Mouse (Mus musculus): Measurements from ENCODE around the gene Pyurf. TPM values are rescaled to one million over a fixed set of nuclear protein-coding genes. Genes with fewer than 3 reads are reported as not detected.

Gene Pyurf
- polyA plus RNA-seq, 1 experiment from 2014 or later, result 18.9 TPM

GRCm38 (mm10) chr6:57693116-57693515 is 1.2 kb upstream of the Pyurf start:
- 86% methylated on average over 3 of the region's 3 CpGs for WGBS

GRCm38 (mm10) chr6:57684156-57684555 is 7.7 kb downstream of the Pyurf start:
- Histone ChIP-seq H3K36me3 (ENCODE audit: control insufficient read depth, insufficient read depth, low read length) (peaks cover 2% of the 10 kb centered on the region; the same call in 1 of the 2 replicates), H3K9ac (ENCODE audit: low read length) (no peak overlapping the region), H3K4me3 (ENCODE audit: low read depth, low read length) (no peak overlapping the region), H3K4me1 (ENCODE audit: control insufficient read depth, insufficient read depth, low read length) (no peaks in the 10 kb centered on the region), H3K9me3 (ENCODE audit: control insufficient read depth, low read length) (no peaks in the 10 kb centered on the region), H3K27me3 (ENCODE audit: control insufficient read depth, insufficient read depth, low read length) (no peaks in the 10 kb centered on the region), H3K4me2 (ENCODE audit: low read depth, severe bottlenecking) (no peak overlapping the region), H3K27ac (replicated peaks; ENCODE audit: low read depth, low read length) (no peak overlapping the region)
- no peak for DNase-seq (ENCODE audit: low spot score)
- WGBS, result 92% methylated on average over 1 of the region's 1 CpGs
- ATAC-seq (ENCODE audit: insufficient number of reproducible peaks, low FRiP score, low TSS enrichment, low read depth), result no peak

More at GRCm38 (mm10) chr6:57693116-57693515, 1.2 kb upstream of the Pyurf start:
- Histone ChIP-seq H3K4me1 (ENCODE audit: control insufficient read depth, insufficient read depth, low read length) (no peaks in the 10 kb centered on the region), H3K27ac (replicated peaks; ENCODE audit: low read depth, low read length) (no peak overlapping the region), H3K27me3 (ENCODE audit: control insufficient read depth, insufficient read depth, low read length) (no peaks in the 10 kb centered on the region), H3K4me2 (ENCODE audit: low read depth, severe bottlenecking) (no peak overlapping the region), H3K9me3 (ENCODE audit: control insufficient read depth, low read length) (no peaks in the 10 kb centered on the region; the same call in 1 of the 2 replicates), H3K36me3 (ENCODE audit: control insufficient read depth, insufficient read depth, low read length) (no peaks in the 10 kb centered on the region; the same call in 1 of the 2 replicates), H3K4me3 (ENCODE audit: low read depth, low read length) (no peak overlapping the region), H3K9ac (ENCODE audit: low read length) (no peak overlapping the region)
- ATAC-seq (ENCODE audit: insufficient number of reproducible peaks, low FRiP score, low TSS enrichment, low read depth), result no peak
- no peak for DNase-seq (ENCODE audit: low spot score)

- no peak for ATAC-seq (ENCODE audit: insufficient number of reproducible peaks, low FRiP score, low TSS enrichment, low read depth)
- no peaks in the 10 kb centered on the region for H3K9me3 ChIP-seq (ENCODE audit: control insufficient read depth, low read length)
- H3K27ac ChIP-seq (replicated peaks; ENCODE audit: low read depth, low read length), result no peak overlapping the region
- H3K27me3 ChIP-seq (ENCODE audit: control insufficient read depth, insufficient read depth, low read length), result no peaks in the 10 kb centered on the region
- no peak for DNase-seq (ENCODE audit: low spot score)
- H3K4me2 ChIP-seq (ENCODE audit: low read depth, severe bottlenecking), result no peak overlapping the region
- no peak overlapping the region for H3K4me3 ChIP-seq (ENCODE audit: low read depth, low read length)
- no peaks in the 10 kb centered on the region for H3K4me1 ChIP-seq (ENCODE audit: control insufficient read depth, insufficient read depth, low read length)
- H3K9ac ChIP-seq (ENCODE audit: low read length), result no peak overlapping the region
- WGBS, result 79% methylated on average over 4 of the region's 4 CpGs
- H3K36me3 ChIP-seq (ENCODE audit: control insufficient read depth, insufficient read depth, low read length), result no peaks in the 10 kb centered on the region
Measured at GRCm38 (mm10) chr6:57661295-57661694, 30.6 kb downstream of the Pyurf start.

- Histone ChIP-seq H3K4me1 (ENCODE audit: control insufficient read depth, insufficient read depth, low read length) (no peaks in the 10 kb centered on the region), H3K4me3 (ENCODE audit: low read depth, low read length) (no peak overlapping the region), H3K27ac (replicated peaks; ENCODE audit: low read depth, low read length) (no peak overlapping the region), H3K9ac (ENCODE audit: low read length) (no peak overlapping the region), H3K27me3 (ENCODE audit: control insufficient read depth, insufficient read depth, low read length) (no peaks in the 10 kb centered on the region), H3K9me3 (ENCODE audit: control insufficient read depth, low read length) (no peaks in the 10 kb centered on the region), H3K4me2 (ENCODE audit: low read depth, severe bottlenecking) (no peak overlapping the region), H3K36me3 (ENCODE audit: control insufficient read depth, insufficient read depth, low read length) (no peaks in the 10 kb centered on the region)
- WGBS, result 66% methylated on average over 1 of the region's 1 CpGs
- DNase-seq (ENCODE audit: low spot score) (no peak), ATAC-seq (ENCODE audit: insufficient number of reproducible peaks, low FRiP score, low TSS enrichment, low read depth) (no peak)
Measured at GRCm38 (mm10) chr6:57647256-57647655, 44.6 kb downstream of the Pyurf start.

GRCm38 (mm10) chr6:57641789-57642188 is 50.1 kb downstream of the Pyurf start:
- DNase-seq (ENCODE audit: low spot score) (peak; percentile 23), ATAC-seq (ENCODE audit: insufficient number of reproducible peaks, low FRiP score, low TSS enrichment, low read depth) (0 out of 2 replicates have a peak, but pooled peaks have one; percentile 68)
- Histone ChIP-seq H3K4me3 (ENCODE audit: low read depth, low read length) (no peak overlapping the region), H3K4me1 (ENCODE audit: control insufficient read depth, insufficient read depth, low read length) (no peaks in the 10 kb centered on the region), H3K9ac (ENCODE audit: low read length) (no peak overlapping the region), H3K9me3 (ENCODE audit: control insufficient read depth, low read length) (no peaks in the 10 kb centered on the region), H3K4me2 (ENCODE audit: low read depth, severe bottlenecking) (no peak overlapping the region), H3K36me3 (ENCODE audit: control insufficient read depth, insufficient read depth, low read length) (no peaks in the 10 kb centered on the region), H3K27me3 (ENCODE audit: control insufficient read depth, insufficient read depth, low read length) (no peaks in the 10 kb centered on the region), H3K27ac (replicated peaks; ENCODE audit: low read depth, low read length) (no peak overlapping the region)
- 64% methylated on average over 4 of the region's 4 CpGs for WGBS

- no peaks in the 10 kb centered on the region for H3K4me1 ChIP-seq (ENCODE audit: control insufficient read depth, insufficient read depth, low read length)
- no peak overlapping the region for H3K4me2 ChIP-seq (ENCODE audit: low read depth, severe bottlenecking)
- WGBS, result 62% methylated on average over 1 of the region's 1 CpGs
- H3K4me3 ChIP-seq (ENCODE audit: low read depth, low read length), result no peak overlapping the region
- H3K27ac ChIP-seq (replicated peaks; ENCODE audit: low read depth, low read length), result no peak overlapping the region
- DNase-seq (ENCODE audit: low spot score) (no peak), ATAC-seq (ENCODE audit: insufficient number of reproducible peaks, low FRiP score, low TSS enrichment, low read depth) (no peak)
- no peaks in the 10 kb centered on the region for H3K27me3 ChIP-seq (ENCODE audit: control insufficient read depth, insufficient read depth, low read length)
- H3K9ac ChIP-seq (ENCODE audit: low read length), result no peak overlapping the region
- no peaks in the 10 kb centered on the region for H3K36me3 ChIP-seq (ENCODE audit: control insufficient read depth, insufficient read depth, low read length)
- no peaks in the 10 kb centered on the region for H3K9me3 ChIP-seq (ENCODE audit: control insufficient read depth, low read length)
Measured at GRCm38 (mm10) chr6:57639531-57639930, 52.3 kb downstream of the Pyurf start.

Other genes with a start within 250 kb of the Pyurf start
- gene Ppm1k, start 156.6 kb downstream of the Pyurf start, polyA plus RNA-seq (2014; fragmentation: Nextera tagmentation; extraction: Ambion mirVana), result 5.0 and 5.8 TPM in 2 replicates
- 1.6 and 2.1 TPM in 2 replicates for gene Herc6, start 111.1 kb downstream of the Pyurf start, polyA plus RNA-seq (2014; fragmentation: Nextera tagmentation; extraction: Ambion mirVana)
- gene Lancl2, start 10.5 kb upstream of the Pyurf start, polyA plus RNA-seq (2014; fragmentation: Nextera tagmentation; extraction: Ambion mirVana), result 42.7 and 44.6 TPM in 2 replicates
- gene Vopp1, start 133.1 kb upstream of the Pyurf start, polyA plus RNA-seq (2014; fragmentation: Nextera tagmentation; extraction: Ambion mirVana), result 37.1 and 50.5 TPM in 2 replicates
- not detected in 2 replicates for gene Vmn1r21, start 158.3 kb upstream of the Pyurf start, polyA plus RNA-seq (2014; fragmentation: Nextera tagmentation; extraction: Ambion mirVana)
- not detected in 2 replicates for gene Vmn1r22, start 215.9 kb upstream of the Pyurf start, polyA plus RNA-seq (2014; fragmentation: Nextera tagmentation; extraction: Ambion mirVana)
- gene Vmn1r23, start 234.8 kb upstream of the Pyurf start, polyA plus RNA-seq (2014; fragmentation: Nextera tagmentation; extraction: Ambion mirVana), result not detected in 2 replicates